Mouse (Mus musculus): Measurements from ENCODE around the gene Oas1c.
"Not testable (repeated sequence)": the region's sequence is repeated elsewhere in the genome, so short reads cannot be mapped to it uniquely, and the experiment has no call there.

Oas1c gene

DNA sequence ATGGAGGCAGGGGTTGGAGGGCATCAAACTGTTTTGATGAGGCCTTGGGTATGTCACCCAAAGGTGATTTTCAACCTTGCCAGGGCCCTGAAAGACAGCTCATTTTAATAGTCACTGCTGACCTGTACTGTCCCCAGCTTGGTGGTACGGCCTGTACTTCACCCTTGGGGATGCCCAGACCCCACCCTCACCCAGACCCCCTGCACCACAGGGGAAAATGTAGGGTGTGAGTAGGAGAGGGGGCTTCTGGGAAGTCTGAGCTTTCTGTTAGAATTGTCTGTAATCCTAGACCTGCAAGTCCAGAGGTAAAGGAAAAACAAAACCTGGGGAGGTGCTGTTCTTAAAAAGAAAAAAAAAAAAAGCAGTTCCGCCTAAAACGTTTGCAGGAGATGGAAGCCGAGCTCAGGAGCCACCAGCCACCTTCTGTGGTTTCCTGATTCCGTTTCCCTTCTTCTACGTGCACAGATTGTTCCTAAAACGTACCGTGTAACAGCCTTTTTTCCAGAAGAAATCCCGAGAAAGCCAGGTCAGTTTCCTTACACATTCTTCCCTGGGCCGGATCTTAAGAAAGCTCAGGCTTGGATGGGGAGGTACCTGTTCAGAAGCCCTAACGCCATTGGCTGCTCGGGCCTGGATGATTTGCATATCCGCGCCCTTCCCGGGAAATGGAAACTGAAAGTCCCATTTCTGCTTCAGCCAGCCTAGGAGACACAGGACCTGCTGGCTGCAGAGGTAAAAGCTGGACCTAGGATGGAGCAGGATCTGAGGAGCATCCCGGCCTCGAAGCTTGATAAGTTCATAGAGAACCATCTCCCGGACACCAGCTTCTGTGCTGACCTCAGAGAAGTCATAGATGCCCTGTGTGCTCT, at the start of gene Oas1c:
Gene Oas1c (minus strand): TSS at position 564 of the 869 bp plus-strand sequence.
- peak; percentile 91 to 93 for DNase-seq

DNA sequence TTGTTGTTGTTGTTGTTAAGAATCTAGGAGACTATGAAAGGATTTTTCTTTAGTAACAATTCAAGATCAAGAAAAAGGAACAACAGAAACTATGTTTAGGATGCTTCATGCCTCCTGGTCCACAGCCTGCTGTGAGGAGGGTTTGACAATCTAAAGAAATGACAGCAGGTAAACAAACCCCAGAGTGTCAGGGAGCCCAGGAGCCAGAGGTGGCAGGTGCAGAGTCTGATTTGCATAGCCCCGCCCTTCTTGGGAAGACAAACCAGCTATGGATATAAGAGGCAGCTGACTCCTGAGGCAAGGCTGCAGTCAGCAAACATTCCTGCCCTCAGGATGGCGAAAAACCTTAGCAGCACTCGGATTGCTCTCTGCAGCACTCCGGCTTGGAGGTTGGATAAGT, 48.8 kb upstream of the Oas1c start, which contains the start of gene Oas1h:
Gene Oas1h (plus strand): TSS at position 301 of the 400 bp plus-strand sequence.
- DNase-seq = no peak

DNA sequence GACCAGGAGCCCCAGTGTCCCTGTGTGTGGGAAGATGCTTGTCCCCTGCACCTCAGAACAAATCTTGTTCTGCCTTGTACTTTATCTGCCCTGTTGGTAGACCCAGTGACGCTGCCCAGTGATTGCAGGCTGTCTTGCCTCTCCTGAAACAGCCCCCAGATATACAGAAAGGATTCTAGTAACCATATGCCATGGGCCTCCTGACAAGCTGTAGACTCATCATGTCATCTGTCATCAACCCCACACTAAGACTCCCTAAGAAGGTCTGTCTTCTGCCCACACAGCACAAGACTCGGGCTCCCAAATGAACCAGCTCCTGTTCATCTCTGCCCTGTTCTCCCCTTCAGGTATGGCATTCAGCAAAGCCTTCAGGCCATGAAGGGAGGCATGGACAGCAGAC, 46.9 kb upstream of the Oas1c start:
- DNase-seq = no peak

DNA sequence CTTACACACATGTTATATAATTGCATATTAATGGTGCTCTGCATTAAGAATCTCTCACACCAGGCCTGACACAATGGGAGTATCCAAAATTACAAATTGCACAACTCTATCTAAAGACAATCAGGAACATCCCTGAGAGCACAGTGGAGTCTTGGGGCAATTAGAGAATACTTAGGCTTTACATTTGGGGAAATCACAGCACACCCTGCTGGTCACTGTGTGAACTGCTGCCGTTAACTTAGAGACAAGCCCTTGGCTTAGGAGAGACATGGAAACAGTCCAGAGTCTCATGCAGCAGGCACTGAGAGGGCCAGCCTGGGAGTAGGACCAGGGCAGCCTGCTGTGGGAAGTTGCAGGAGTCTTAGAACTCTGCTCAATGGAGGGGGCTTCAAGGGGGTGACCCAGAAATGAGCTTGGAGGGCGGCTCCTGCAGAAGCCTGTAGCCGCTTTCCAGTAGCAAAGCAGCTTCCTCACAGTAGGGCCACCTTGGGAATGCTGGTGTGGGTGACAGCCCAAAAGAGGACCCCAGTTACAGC, 37.4 kb upstream of the Oas1c start:
- peak; percentile 25 to 29 for DNase-seq

DNA sequence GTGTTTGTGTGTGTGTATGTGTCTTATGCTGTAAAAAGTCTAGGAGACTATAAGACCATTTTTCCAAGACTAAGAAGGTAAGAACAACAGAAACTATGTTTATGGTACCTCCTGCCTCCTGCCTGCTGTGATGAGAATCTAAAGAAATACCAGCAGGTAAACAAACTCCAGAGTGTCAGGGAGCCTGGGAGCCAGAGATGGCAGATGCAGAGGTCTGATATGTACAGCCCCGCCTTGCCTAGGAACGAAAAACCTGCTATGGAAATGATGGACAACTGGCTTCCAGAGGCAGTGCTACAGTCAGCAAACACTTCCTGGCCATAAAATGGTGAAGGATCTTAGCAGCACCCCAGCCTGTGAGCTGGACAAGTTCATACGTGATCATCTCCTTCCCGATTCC, 34.8 kb upstream of the Oas1c start, which contains the start of gene Oas1f:
Gene Oas1f (plus strand): TSS at position 301 of the 400 bp plus-strand sequence.
- DNase-seq = no peak

DNA sequence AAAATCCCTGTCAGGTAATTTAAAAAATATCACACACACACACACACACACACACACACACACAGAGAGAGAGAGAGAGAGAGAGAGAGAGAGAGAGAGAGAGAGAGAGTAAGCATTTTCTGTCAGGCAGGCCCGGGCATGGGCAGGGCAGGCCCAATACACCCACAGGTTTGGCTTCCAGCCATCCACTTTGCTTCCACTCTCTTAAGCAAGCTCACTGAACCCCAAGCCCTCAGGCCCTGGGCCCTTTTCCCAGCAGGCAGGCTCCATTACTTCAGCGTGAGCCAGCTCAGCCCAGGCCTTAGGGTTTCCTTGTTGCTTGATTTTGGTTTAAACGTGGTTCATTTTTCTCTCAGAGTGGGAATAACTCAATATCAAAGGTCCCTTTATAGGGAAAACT, 32.4 kb upstream of the Oas1c start:
- peak; percentile 28 to 64 for DNase-seq

DNA sequence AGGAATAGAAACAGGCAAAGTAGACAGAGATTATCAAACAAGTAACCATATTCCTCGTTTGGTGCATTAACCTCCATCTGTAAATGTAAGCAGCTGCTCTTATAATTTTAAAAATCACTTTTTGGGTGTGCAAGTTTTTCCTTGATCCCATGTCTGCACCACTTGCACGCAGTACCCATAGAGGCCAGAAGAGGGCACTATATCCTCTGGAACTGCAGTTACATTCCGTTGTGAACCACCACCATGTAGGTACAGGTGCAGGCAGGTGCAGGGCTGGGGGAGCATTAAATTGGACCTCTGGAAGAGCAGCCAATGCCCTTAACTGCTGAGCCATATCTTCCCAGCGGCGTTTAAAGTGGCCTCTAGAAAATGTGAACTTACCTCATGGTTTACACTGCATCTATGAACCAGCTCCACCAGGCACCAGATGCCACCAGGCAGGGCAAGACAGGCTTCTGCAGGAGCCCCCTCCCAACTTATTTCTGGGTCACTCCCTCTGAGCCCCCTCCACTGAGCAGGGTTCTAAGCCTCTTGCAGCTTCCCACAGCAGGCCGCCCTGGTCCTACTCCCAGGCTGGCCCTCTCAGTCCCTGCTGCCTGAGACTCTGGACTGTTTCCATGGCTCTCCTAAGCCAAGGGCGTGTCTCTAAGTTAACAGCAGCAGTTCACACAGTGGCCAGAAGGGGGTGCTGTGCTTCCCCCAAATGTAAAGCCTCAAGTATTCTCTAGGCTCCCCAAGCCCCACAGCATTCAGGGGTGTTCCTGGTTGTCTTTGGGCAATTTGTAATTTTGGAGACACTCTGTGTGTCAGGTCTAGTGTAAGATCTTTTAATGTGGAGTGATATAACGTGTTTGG, 24.6 kb upstream of the Oas1c start:
- peak; percentile 19 to 28 for DNase-seq

DNA sequence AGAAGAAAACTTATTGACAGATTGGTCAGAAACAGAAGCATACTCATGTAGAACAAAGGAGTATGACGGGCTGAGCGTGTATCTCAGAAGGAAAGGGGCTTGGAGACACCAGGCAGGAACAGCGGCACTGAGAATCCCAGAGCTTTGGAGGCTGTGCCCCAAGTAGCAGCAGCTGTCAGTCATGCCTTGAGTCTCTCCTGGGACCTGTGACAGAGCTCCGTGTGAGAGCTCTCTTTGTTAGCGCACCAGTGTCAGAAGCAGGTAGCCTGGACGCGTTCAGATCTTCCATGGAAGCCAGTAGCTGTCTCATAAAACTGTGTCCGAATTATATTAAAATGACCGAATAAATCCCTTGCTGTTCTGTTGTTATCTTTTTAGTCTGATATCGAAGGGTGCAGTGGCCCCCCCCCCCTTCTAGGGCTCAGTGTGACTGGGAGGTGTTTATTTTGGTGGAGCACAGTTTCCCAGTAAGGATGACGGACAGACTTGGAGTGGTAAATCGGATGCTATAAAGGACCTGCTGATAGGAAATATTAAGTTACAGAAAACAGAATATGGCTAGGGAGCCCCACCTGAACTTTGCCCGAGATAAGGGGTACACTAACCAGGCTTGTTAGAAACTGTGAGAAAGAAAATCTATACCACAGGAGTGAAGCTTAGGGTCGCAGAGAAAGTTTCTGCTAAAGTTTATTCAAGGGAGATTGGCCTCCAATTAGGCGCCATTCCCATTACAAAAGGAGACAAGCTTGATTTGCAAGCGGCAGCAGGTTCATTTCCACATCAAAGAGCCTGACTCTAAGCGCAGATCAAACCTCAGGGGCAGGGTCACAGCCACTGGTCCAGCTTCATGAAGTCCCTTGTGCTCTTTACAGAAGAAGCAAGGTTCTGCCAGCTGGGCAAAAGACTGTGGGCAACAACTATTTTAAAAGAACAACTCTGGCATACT, 21.3 kb upstream of the Oas1c start:
- DNase-seq = no peak

DNA sequence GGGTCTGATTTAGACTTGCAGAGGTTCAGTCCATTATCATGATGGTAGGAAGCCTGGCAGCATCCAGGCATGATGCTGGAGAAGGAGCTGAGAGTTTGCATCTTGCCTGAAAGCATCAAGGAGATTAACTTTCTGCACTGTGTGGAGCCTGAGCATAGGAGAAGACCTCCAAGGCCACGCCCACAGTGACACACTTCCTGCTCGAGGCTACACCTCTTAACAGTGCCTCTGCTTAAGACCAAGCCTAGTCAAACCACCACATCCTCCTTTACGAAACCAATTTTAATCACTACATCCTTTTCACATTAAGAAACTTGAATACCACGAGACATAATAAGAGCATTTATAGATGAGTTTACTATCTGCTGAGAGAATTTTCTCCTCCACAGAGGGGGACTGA, 18.7 kb upstream of the Oas1c start:
- no peak for DNase-seq

DNA sequence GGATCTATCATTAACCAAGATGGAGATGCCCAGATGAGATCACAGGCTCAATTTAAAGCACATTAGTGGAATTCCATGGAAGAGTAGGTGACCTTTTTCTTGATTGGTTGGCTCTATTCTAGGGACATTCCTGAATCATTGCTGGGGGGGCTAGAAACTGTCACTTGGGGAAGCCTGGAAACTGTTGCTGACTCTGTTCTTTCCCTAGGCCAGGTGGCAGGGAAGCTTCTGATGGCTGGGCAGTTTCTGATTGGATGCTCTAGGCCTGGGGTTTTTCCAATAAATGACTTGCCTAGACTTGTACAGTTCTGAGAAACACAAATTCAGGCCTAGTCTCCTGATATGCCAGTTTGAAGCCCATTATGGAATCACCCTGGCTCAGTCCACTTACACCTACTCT, 6.7 kb upstream of the Oas1c start:
- no peak for DNase-seq

DNA sequence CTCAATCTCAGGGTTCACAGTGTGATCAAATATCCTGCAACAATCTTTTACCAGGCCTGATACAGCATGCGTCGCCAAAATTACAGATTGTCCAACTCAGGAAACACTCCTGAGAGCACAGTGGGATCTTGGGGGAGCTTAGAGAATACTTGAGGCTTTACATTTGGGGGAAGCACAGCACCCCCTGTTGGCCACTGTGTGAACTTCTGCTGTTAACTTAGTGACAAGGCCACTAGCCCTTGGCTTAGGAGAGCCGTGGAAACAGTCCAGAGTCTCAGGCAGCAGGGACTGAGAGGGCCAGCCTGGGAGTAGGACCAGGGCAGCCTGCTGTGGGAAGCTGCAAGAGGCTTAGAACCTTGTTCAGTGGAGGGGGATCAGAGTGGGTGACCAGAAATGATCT, 3.6 kb upstream of the Oas1c start:
- DNase-seq = peak; percentile 23 to 26

DNA sequence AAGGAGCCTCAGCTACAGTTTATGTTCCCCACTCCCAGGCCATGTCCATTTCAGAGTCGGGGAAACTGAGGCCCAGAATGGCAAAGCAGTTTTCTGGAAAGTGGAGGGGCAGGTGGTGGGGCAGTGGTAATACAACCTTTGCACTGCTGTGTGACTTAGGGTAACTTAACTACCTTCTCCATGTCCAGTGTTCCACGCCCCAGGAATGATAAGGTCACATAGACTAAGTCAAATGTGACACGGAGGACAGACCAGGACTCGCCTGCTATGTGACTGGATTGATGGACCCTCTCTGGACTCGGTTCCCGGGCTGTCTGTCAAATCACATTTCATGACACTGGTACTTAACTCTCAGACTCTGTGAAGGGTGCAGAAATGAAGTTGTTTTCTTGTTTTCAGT, 709 bp upstream of the Oas1c start:
- no peak for DNase-seq

DNA sequence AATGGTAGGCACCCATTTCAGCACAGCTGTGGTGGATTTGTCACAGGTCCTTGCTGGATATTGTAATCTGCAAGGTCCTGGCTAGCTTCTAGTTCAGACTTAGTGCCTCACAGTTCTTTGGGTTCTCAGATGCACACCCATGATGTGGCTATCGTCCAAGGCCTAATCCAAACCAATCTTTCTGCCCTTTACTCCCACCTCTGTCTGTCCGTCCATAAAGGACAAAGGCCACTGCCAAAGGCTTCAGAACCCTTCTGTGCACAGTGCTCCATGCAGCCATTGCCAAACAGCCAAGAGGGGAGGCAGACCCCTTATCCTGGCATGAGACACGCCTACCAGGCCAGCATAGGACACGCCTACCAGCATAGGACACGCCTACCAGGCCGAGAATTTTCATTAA, 3.1 kb downstream of the Oas1c start:
- DNase-seq = no peak

DNA sequence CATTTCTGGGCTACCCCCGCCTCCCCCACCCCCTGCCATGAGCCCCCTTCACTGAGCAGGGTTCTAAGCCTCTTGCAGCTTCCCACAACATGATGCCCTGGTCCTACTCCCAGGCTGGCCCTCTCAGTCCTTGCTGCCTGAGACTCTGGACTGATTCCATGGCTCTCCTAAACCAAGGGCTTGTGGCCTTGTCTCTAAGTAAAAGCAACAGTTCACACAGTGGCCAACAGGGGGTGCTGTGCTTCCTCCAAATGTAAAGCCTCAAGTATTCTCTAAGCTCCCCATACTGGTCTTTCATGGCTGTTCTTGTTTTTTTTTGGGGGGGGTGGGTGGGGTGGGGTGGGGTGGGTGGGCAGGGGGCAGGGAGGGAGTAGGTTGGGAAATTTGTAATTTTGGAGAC, 5.9 kb downstream of the Oas1c start:
- DNase-seq = peak; percentile 45 to 49

DNA sequence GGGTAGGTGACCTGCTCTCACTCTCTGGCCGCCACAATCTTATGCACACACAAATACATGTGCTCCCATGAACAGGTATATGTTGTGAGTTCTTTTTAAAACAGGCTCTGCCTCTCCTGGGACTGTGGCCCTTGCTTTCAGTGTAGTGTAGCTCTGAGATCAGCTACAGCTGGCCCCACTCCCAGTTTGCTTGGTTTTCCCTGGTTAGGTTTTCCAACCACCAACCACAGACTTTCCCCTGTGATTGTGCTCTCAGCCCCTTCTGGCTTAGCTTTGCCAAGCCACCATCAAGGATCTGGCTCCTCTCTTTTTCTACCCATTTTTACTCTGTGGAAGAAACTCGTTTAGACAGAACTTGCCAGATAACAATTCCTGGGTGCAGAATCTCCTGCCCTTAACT, 8.7 kb downstream of the Oas1c start:
- no peak for DNase-seq

DNA sequence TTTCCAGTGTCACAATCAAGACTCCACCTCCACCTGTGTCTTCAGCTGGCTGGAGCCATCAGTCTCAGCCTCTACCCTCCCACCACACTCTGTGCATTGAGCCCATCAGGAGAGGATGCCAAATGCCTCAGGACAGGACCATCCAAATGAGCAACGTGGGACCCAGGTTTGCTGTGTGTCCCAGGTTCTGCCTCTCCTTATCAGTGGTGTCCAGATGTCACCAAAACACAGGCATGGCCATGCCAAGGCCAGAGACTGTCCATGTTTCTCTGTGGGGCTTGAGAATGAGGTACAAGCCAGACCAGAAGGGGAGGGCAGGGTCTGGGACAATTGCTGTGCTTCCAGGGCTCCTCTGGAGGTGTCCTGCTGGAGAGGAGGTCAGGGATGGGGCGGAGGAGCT, 13.4 kb downstream of the Oas1c start:
- not testable (repeated sequence) for DNase-seq

DNA sequence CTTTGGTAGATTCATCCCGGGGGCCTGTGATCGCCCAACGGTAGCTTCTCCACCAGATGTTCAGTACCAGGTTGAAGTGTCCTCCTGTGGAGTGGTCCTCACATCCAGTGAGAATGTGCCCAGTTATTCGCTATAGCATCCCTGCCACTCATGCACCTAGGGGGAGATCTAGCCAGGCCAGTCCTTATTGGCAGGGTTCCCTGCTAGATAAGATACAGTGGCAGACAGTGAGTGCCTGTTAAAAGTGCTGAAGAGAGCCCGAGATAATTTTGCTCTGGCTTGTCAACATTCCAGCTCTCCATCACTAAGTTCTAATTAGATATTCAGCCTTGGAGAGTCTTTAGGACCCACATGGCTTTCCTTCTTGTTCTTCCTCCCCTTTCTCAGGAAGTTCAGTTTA, 14.2 kb downstream of the Oas1c start:
- not testable (repeated sequence) for DNase-seq

DNA sequence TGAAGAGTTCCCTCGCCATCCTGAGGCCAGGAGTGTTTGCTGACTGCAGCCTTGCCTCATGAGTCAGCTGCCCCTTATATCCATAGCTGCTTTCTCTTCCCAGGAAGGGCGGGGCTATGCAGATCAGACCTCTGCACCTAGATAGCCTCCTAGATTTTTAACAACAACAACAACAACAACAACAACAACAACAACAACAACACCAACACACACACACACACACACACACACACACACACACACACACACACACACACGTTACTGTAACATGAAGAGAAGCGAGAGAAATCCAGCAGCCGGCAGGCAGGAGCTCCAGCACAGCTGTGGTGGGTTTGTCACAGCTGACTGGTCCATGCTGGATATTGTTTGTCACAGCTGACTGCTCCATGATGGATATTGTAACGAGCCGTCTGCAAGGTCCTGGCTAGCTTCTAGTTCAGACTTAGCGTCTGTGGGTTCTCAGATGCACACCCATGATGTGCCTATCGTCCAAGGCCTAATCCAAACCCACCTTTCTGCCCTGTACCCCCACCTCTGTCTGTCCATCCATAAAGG, 16.8 kb downstream of the Oas1c start, which contains the start of gene Oas1e:
Gene Oas1e (minus strand): TSS at position 51 of the 555 bp plus-strand sequence.
- not testable (repeated sequence) for DNase-seq

DNA sequence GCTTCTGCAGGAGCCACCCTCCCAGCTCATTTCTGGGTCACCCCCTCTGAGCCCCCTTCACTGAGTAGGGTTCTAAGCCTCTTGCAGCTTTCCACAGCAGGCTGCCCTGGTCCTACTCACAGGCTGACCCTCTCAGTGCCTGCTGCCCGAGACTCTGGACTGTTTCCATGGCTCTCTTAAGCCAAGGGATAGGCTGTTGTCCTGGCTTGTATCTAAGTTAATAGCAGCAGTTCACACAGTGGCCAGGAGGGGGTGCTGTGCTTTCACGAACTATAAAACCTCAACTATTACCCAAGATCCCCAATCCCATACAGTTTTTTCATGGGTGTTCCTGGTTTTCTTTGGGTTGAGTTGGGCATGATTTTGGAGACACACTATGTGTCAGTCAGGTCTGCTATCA, 19.3 kb downstream of the Oas1c start:
- DNase-seq = peak; percentile 37 to 45

DNA sequence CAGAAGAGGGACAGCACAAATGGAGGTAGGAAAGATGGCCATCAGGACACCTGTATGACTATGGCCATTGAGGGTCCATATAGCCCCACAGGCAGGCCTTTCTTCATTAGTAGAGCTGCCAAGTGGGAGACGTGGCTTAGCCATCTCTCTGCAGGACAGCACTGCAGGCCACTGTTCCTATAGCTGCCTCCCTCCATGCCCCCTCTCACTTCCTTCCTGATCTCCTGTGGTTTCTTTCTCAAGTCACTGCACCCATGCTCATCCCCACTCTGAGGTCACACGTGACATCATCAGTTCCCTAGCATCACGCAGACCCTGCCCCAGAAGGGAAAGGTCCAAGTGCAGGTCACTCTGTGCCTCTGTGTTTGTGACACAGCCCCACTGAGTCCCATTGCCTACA, 25.3 kb downstream of the Oas1c start:
- DNase-seq = no peak

DNA sequence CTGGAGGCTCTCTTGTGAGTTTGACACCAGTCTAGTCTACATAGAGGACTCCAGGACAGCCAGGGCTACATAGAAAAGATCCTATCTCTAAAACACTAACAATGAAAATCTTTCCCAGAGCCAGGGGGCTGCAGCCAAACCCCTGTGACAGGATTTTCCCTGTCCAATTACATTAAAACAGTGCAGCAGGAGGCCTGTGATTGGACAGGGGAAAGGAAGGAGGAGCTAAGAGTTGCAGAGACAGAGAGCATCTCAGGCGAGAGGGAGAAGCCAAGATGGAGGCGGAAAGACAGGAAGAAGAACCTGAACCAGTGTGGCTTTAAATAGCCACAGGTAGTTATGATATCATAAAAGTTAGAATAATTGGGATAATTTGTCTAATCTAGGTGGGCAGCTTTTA, 29.9 kb downstream of the Oas1c start:
- DNase-seq = no peak

DNA sequence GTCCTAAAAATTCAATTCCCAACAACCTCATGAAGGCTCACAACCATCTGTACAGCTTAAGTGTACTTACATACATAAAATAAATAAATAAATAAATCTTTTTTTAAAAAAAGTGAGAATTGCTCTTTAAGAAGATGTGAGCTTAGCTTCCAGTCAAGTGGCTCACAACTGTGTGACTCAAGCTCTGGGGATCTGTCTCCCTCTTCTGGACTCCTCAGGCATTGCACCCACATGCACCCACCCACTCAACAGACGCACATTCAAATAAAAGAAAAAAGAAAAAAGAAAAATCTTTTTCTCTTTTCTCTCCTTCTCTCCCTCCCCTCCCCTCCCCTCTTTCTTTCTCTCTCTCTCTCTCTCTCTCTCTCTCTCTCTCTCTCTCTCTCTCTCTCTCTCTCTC, 30.7 kb downstream of the Oas1c start:
- DNase-seq = no peak
